Mouse (Mus musculus) erythroblast, embryonic 14.5 days (primary cell): ENCODE measurements around the gene Ank3. TPM values are rescaled to one million over a fixed set of nuclear protein-coding genes. Genes with fewer than 3 reads are reported as not detected.
A peak's percentile ranks its signal among the peaks of the same experiment; 100 is the strongest.
"Not testable (repeated sequence)": the region's sequence is repeated elsewhere in the genome, so short reads cannot be mapped to it uniquely, and the experiment has no call there.

ENCODE experiments used
- H3K27me3 ChIP-seq: 2 replicates; pipeline ENCODE4 v1.6.1; 2012; ENCODE audit warnings: inconsistent platforms; ENCODE audit not compliant: control insufficient read depth
- H3K36me3 ChIP-seq: 2 replicates; pipeline ENCODE4 v1.6.1; 2012; ENCODE audit warnings: mild to moderate bottlenecking, inconsistent platforms; ENCODE audit not compliant: control insufficient read depth
- H3K4me1 ChIP-seq: 2 replicates; pipeline ENCODE4 v1.6.1; 2012; ENCODE audit warnings: inconsistent platforms; ENCODE audit not compliant: control insufficient read depth
- H3K4me3 ChIP-seq: replicated peaks from 2 replicates; pipeline ENCODE3; 2012; ENCODE audit warnings: moderate library complexity, mild to moderate bottlenecking, inconsistent platforms
- H3K9me3 ChIP-seq: 2 replicates; pipeline ENCODE4 v1.6.1; 2012; ENCODE audit warnings: low read length, inconsistent platforms, mixed read lengths; ENCODE audit not compliant: control insufficient read depth
- GATA1 ChIP-seq: IDR thresholded peaks from 2 replicates; pipeline ENCODE4 v1.6.1; 2012; ENCODE audit warnings: low read length, inconsistent platforms, mixed read lengths
- TAL1 ChIP-seq: IDR thresholded peaks from 3 replicates; pipeline ENCODE4 v1.6.1; 2012; ENCODE audit warnings: low read length, inconsistent platforms, mixed read lengths
- polyA plus RNA-seq: library from polyadenylated mRNA; stranded (reverse); fragments of >175 nt; gene quantifications from 2 replicates; pipeline ENCODE4 v1.2.3, GENCODE M21; 2012

Ank3 gene
- polyA plus RNA-seq, 1 experiment: 0.03 TPM

- Histone ChIP-seq H3K4me3 (peak overlapping the region; percentile 25), H3K9me3 (peaks cover 3% of the 10 kb centered on the region; the same call in 1 of the 2 replicates), H3K4me1 (peaks cover 79% of the 10 kb centered on the region), H3K27me3 (peaks cover 4% of the 10 kb centered on the region), H3K36me3 (peaks cover 3% of the 10 kb centered on the region; the same call in 1 of the 2 replicates)
- TF ChIP-seq GATA1 (no peak), TAL1 (no peak)
Observed at GRCm38 (mm10) chr10:69907795-69908764, 509.5 kb downstream of the Ank3 start.

GRCm38 (mm10) chr10:69909856-69910255 is 511.3 kb downstream of the Ank3 start:
- peak overlapping the region; percentile 48 for H3K4me3 ChIP-seq
- peaks cover 68% of the 10 kb centered on the region for H3K4me1 ChIP-seq

GRCm38 (mm10) chr10:69910304-69910703 is 511.7 kb downstream of the Ank3 start:
- peaks cover 24% of the 10 kb centered on the region for H3K27me3 ChIP-seq
- peaks cover 65% of the 10 kb centered on the region for H3K4me1 ChIP-seq
- not testable (repeated sequence) for H3K36me3 ChIP-seq, H3K9me3 ChIP-seq
- peak overlapping the region; percentile 48 for H3K4me3 ChIP-seq

More at GRCm38 (mm10) chr10:69909856-69910255, 511.3 kb downstream of the Ank3 start:
- Histone ChIP-seq H3K9me3 (peaks cover 3% of the 10 kb centered on the region; the same call in 1 of the 2 replicates), H3K36me3 (peaks cover 3% of the 10 kb centered on the region; the same call in 1 of the 2 replicates), H3K27me3 (peaks cover 22% of the 10 kb centered on the region)
- TF ChIP-seq GATA1: no peak

- Histone ChIP-seq H3K4me3 (peak overlapping the region; percentile 54), H3K27me3 (peaks cover 28% of the 10 kb centered on the region), H3K4me1 (peaks cover 64% of the 10 kb centered on the region)
- H3K36me3 ChIP-seq, H3K9me3 ChIP-seq: not testable (repeated sequence)
Observed at GRCm38 (mm10) chr10:69910726-69911125, 512.2 kb downstream of the Ank3 start.

DNA sequence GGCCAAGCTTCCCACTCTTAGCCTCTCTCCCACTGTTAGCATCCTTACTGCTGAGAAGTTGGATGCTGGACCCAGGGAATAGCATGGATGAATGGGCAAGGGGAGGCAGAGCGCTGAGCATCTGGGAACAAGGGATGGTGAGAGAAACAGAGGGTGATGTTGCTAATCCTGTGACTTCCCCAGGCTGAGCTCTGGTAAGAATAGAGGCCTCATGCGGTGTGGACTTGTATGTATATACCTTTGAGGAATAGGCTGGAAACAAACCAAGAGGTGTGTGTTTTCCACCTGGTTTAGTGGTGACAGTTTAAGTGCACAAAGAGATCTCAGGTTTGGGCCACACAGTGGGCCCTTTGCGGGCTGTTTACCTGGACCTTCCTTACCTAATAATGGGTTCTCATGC is 517.0 kb downstream of the Ank3 start:
- TF ChIP-seq GATA1: no peak
- no peak for TF ChIP-seq TAL1
- H3K9me3 ChIP-seq: no peaks in the 10 kb centered on the region
- H3K4me1 ChIP-seq: peaks cover 25% of the 10 kb centered on the region

DNA sequence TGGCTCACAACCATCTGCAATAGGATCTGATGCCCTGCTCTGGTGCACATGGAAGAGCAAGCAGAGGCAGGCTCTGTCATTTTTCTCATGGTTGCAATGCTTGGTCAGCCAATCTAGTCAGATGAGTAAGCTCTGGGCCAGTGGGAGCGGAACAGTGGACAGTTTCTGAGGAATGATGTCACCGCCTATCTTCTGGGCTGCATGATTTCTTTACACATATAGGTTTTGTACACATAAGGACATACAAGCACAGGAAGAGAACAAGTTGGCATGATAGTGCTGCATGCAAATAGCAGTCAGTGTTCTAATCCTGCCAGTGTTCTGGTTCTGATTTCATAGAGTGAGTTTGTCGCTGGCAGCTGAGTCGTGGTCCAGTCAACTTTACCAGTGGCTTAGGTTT is 517.6 kb downstream of the Ank3 start:
- TF ChIP-seq TAL1: no peak
- no peak for TF ChIP-seq GATA1
- H3K9me3 ChIP-seq: no peaks in the 10 kb centered on the region
- peaks cover 20% of the 10 kb centered on the region for H3K4me1 ChIP-seq

More for the DNA sequence above, 517.0 kb downstream of the Ank3 start:
- Histone ChIP-seq H3K36me3 (no peaks in the 10 kb centered on the region), H3K4me3 (no peak overlapping the region), H3K27me3 (peaks cover 54% of the 10 kb centered on the region)

DNA sequence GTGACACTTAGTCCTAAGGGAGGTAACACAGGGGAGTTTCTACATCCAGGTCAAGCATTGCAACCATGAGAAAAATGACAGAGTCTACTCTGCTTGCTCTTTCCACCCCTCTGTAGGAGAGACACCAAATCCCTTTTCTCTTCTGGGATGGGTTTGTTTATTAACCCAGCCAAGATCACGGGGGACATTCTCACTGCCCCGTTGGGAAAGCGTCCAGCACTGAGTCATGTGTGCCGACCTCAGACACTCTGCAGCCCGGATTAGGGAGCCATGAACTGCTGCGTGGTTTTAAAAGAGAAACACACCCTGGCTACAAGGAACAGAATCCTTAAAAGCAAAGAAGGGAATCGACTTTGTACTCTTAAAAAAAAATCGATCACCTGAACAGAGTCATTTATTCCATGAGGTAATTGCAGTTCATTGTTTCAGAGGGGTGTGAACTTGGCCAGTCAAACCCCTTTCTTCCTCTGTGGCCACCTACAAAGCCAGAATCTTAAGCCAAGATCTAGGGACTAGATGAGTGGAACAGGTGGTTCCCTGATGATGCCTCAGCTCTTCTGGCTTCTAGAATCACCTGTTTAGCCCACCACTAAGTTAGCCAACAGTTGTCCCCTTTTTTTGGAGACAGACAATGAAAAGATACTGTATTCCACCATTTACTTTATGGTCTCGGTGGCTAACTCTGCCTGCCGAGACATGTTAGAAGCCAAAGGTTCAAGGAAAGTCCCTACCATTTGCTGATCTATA is 518.3 kb downstream of the Ank3 start:
- Histone ChIP-seq H3K27me3 (peaks cover 67% of the 10 kb centered on the region), H3K4me3 (no peak overlapping the region), H3K9me3 (no peaks in the 10 kb centered on the region), H3K4me1 (peaks cover 14% of the 10 kb centered on the region), H3K36me3 (no peaks in the 10 kb centered on the region)
- TF ChIP-seq TAL1 (no peak), GATA1 (no peak)

More for the DNA sequence above, 517.6 kb downstream of the Ank3 start:
- H3K27me3 ChIP-seq: peaks cover 60% of the 10 kb centered on the region
- H3K4me3 ChIP-seq: no peak overlapping the region
- no peaks in the 10 kb centered on the region for H3K36me3 ChIP-seq

DNA sequence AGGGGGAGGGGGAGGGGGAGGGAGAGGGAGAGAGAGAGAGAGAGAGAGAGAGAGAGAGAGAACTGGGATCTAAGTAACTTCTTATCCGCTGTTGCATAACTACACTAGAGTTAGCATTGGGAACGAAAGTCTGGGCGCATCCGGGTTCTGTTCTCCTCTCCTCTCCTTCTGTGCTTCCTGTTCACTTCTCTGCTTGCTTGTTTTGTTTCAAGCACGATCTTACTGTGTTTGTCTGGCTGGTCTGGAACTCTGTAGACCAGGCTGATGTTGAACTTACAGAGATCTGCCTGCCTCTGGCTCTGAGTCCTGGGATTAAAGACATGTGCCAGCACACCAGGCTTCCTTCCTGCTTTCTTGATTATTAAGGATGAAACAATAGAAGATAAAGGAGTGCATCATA is 519.1 kb downstream of the Ank3 start:
- Histone ChIP-seq H3K36me3 (no peaks in the 10 kb centered on the region), H3K9me3 (no peaks in the 10 kb centered on the region), H3K4me1 (peaks cover 7% of the 10 kb centered on the region), H3K27me3 (peaks cover 72% of the 10 kb centered on the region), H3K4me3 (no peak overlapping the region)
- TF ChIP-seq GATA1 (no peak), TAL1 (no peak)

DNA sequence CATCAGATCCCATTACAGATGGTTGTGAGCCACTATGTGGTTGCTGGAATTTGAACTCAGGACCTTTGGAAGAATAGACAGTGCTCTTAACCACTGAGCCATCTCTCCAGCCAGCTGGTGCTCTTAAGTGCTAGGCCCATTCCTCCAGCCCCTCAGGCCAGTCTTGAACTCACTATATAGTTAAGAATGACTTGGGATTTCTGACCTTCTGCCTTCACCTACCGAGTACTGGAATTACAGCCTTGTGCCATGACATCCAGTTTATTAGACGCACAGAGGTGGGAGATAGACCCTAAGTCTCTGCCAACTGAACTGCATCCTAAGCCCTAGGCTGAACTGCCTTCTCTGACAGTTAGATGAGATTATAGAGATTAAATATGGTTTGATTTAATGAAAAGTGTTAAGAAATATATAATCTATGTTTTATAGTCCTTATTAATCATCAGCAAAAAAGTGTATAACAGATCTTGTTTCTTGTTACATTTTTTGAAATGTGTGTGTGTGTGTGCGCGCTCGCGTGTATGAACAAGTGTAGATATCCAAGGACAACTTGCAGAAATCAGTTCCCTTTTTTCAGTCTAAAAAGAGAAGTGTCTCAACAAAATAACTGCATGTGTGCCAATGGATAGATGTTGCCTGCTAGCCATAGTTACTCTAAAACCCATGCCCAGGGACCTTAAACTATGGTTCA is 520.0 kb downstream of the Ank3 start:
- TF ChIP-seq TAL1 (no peak), GATA1 (no peak)
- peaks cover 7% of the 10 kb centered on the region for H3K4me1 ChIP-seq
- H3K36me3 ChIP-seq: no peaks in the 10 kb centered on the region
- H3K4me3 ChIP-seq: no peak overlapping the region
- H3K9me3 ChIP-seq: no peaks in the 10 kb centered on the region
- peaks cover 74% of the 10 kb centered on the region for H3K27me3 ChIP-seq
